Mouse (Mus musculus): ENCODE data around the gene Etv6.

The Etv6 gene

GRCm38 (mm10) chr6:134168799-134169198 lies 133.3 kb downstream of the Etv6 start:
- no peak for DNase-seq (ENCODE audit: low spot score in 2 of 2)

DNA sequence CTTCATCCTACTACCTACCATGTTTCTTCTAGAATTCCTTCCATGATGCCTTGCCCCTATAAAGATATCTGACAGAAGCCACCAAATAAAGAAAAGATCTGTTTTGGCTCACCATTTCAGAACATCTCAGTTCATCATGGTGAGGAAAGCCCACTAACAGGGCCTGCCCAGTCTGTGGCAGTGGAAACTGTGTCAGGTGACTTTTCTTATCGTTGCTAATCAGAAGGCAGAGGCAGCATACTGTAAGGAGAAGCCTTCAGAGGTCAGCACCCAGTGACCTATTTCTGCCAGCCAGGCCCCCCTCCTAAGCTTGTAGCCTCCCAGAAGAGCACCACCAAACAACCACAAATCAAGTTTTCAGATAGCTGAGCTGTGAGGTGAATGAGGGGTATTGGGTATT lies 135.7 kb downstream of the Etv6 start:
- no peak for DNase-seq (ENCODE audit: low spot score in 2 of 2)

GRCm38 (mm10) chr6:134171906-134172728 lies 136.6 kb downstream of the Etv6 start:
- peak; percentile 58 to 76 for DNase-seq (ENCODE audit: low spot score in 2 of 2)

GRCm38 (mm10) chr6:134173439-134173838 lies 137.9 kb downstream of the Etv6 start:
- no peak for DNase-seq (ENCODE audit: low spot score in 2 of 2)

DNA sequence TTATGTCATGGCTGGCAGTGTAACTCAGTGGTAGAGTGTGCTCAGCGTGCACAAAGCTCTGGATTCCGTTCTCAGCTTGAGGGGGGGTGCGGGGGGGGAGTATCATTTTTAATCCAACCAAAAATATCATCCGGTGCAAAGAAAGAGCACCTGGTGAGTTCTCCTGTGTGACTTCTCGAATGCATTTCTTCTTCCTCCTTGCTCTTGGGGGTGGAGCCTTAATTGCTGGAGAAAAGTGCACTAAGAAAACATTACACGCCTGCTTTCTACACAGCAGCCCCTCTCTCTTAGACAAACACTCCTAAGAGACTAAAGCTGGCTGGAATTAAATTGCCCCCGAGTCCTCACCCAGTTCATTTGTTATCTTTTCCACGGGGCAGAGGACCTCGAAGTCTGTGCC lies 139.6 kb downstream of the Etv6 start:
- DNase-seq (ENCODE audit: low spot score in 2 of 2): no peak

- no peak for DNase-seq (ENCODE audit: low spot score in 2 of 2)
Observed at GRCm38 (mm10) chr6:134177196-134177595, 141.7 kb downstream of the Etv6 start.

DNA sequence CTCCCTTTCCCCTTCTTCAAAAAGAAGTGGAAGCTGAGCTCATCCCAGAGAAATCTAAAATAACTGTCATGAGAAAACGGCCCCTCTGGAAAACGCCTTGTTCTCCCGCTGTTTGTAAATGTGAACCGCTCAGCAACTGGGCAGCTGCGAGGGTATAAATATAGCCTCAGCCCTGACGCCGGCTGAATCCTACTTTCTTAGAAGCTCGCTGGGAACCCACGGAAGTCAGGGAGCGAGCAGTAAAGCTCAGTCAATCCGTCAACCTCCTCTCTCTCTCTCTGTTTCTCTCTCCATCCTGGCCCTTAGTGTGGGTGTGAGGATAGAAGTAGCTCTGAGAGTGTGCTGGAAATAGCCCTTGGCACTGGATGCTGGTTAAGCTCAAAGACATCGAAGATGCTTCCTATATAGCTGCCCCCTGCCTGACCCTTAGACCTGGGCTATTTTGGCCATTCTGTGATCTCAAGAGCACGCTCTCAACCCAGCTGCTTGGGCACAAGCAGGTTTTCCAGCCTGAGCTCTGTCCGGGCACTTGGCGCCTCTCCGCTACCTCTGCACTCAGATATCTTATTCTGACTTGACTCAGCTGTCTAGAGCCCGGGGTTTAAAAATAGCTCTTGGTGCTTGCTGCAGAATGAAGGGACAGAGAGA lies 146.9 kb downstream of the Etv6 start:
- peak in 1 of 2 experiments; percentile 77 for DNase-seq (ENCODE audit: low spot score in 2 of 2)

DNA sequence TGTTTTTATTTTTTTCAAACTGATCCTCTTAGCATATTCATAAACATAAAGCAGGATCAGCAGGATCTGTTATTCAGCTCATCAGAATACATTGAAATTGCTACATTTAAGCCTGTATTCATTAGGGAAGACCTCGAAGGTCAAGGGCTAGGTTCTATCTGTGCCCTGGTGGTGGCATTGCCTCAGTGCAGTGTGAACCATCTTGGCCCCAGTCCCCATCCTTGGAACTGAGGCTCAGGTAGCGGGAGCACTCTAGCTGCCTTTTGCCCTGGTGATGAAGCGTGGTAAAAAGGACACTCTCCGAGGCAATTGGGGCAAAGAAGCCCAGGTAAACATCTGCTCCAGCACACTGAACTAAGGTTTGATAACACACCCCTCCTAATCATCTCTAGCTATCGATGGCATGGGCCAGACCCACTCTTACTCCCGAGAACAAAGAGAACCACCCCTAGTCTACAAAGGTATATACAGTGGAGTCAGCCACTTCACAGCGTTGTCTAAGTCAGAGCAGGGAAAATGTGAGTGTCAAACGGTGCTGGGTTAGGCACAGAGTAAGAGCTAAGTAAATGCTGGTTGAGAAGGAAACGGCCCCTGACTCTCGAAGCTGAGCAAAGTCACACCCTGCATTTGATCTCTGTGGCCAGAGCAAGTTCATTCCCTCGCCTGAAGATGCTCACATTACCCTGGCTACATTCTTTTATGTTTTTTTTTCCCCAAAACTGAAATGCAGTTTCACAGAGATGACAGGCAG lies 148.3 kb downstream of the Etv6 start:
- DNase-seq (ENCODE audit: low spot score in 2 of 2): no peak

- DNase-seq (ENCODE audit: low spot score in 2 of 2): no peak
Observed at GRCm38 (mm10) chr6:134186286-134186903, 150.9 kb downstream of the Etv6 start.

DNA sequence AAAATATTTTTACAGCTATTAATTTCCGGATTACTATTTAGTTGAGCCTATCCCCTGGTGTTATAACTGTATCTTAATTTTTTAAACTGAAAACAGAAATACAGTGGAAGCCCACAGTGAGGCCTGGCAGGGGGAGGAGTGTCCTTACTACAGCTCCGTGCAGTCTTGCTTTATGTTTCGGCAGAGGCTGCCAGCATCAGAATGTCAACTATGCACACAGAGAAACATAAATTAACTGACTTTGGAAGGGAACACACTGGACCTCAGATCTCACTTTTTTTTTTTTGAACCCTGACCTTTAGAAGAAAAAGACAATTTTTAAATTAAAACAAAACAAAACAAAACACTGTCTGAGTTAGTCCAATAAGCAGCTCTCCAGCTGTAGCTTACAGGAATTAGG lies 153.2 kb downstream of the Etv6 start:
- DNase-seq (ENCODE audit: low spot score in 2 of 2): no peak

DNA sequence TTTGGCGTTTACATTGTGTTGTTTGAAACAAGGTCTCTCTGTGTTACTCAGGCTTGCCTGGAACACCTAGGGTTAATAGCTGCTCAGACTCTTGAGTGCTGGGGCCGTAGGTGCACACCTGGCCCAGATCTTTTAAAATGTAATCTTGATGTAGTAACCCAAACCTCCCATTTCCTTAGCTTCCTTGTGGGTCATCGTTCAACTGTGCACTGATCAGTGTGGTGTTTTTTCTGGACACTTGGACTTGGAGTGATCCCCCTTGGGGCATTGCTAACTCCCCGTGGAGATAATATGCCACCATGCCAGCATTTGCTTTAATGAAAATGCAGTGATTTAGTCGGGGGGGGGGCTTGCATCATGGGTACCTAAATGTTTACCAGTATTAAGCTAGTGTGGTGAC lies 153.7 kb downstream of the Etv6 start:
- no peak for DNase-seq (ENCODE audit: low spot score in 2 of 2)

GRCm38 (mm10) chr6:134189575-134190132 lies 154.2 kb downstream of the Etv6 start:
- no peak for DNase-seq (ENCODE audit: low spot score in 2 of 2)

- DNase-seq (ENCODE audit: low spot score in 2 of 2): no peak
Observed at GRCm38 (mm10) chr6:134190597-134191278, 155.2 kb downstream of the Etv6 start.

GRCm38 (mm10) chr6:134192710-134193109 lies 157.2 kb downstream of the Etv6 start:
- DNase-seq (ENCODE audit: low spot score in 2 of 2): no peak

- no peak for DNase-seq (ENCODE audit: low spot score in 2 of 2)
Observed at GRCm38 (mm10) chr6:134199895-134200294, 164.4 kb downstream of the Etv6 start.

GRCm38 (mm10) chr6:134200577-134200976 lies 165.1 kb downstream of the Etv6 start:
- DNase-seq (ENCODE audit: low spot score in 2 of 2): no peak

DNA sequence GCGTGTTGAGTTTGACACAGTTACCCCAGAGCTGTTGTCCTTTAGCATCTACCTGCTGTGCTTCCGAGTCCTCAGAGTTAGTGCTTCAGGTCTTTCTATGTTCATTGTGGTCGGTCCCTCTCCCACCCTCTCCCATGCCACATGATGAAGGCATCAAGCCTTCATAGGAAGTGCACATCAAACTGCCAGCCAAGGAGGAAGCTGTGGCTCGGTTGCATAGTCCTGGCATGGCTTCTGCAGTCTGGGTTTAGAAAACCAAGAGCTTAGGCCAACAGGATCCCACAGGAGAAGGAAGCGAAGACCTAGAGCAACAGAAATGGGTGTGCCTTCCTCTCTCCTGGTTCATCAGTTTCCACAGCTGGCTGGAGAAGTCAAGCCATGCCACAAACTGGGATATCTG lies 166.7 kb downstream of the Etv6 start:
- DNase-seq (ENCODE audit: low spot score in 2 of 2): no peak

GRCm38 (mm10) chr6:134205163-134205562 lies 169.7 kb downstream of the Etv6 start:
- no peak for DNase-seq (ENCODE audit: low spot score in 2 of 2)

DNA sequence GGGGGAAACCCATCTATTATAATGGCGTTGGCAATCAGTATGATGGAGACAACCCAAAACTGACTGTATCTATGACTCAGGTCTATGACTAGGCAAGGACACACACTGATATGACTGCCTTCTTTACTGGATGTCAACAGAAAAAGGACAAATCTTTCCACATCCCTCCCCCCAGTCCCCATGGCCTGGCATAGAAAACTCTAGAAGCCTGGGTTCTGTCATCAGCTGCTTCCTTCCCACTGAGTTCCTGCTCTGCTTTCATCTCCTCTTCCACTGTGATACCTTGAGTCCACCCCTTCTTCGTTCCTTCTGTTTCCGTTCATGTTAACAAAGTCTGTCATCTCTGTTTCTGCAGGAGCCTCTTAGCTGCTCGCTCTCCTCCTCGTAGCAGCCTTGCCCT lies 170.2 kb downstream of the Etv6 start:
- DNase-seq (ENCODE audit: low spot score in 2 of 2): no peak

DNA sequence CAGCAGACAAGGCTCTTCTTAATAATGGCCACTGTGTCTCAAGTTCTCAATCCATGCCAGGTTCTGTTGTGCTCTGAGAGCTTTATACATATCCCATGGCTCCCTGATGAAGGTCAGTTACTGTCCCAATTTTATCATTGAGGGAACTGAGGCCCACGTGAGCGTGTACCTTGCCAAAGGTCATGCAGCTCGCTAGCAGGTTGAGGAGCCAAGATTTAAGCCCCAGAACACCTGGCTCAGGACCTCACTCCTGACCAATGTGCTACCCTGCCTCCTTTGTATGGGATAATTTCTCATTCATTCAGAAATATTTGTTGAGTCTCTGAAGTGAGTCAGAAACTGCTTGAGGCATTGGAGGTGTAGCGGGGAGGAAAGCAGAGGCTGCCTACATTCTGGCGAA lies 170.8 kb downstream of the Etv6 start:
- DNase-seq (ENCODE audit: low spot score in 2 of 2): no peak
